Mouse (Mus musculus): ENCODE data around the gene Aimp1. TPM values are rescaled to one million over a fixed set of nuclear protein-coding genes. Genes with fewer than 3 reads are reported as not detected.
A peak's percentile ranks its signal among the peaks of the same experiment; 100 is the strongest.

The Aimp1 gene
- polyA plus RNA-seq, 1 experiment = 138 TPM

GRCm38 (mm10) chr3:132701368-132701767 is 17.2 kb upstream of the Aimp1 start:
- Histone ChIP-seq H3K27me3 (ENCODE audit: control insufficient read depth, insufficient read depth, low read length, poor library complexity, severe bottlenecking) (no peaks in the 10 kb centered on the region), H3K27ac (ENCODE audit: insufficient read depth, low read length) (no peak overlapping the region), H3K9me3 (replicated peaks; ENCODE audit: control insufficient read depth, insufficient read depth, low read length, poor library complexity, severe bottlenecking) (no peaks in the 10 kb centered on the region), H3K36me3 (ENCODE audit: control insufficient read depth, insufficient read depth, low read length, poor library complexity, severe bottlenecking) (no peaks in the 10 kb centered on the region), H3K4me1 (ENCODE audit: control insufficient read depth, insufficient read depth, low read length) (no peaks in the 10 kb centered on the region), H3K4me3 (ENCODE audit: low read depth, low read length) (no peak overlapping the region), H3K9ac (ENCODE audit: low read depth, poor library complexity, severe bottlenecking) (no peak overlapping the region)
- TF ChIP-seq POLR2A (IDR thresholded peaks at IDR 0.05; ENCODE audit: insufficient read depth, low read length) = no peak
- no peak for TF ChIP-seq CTCF (IDR thresholded peaks at IDR 0.05; ENCODE audit: low read depth, low read length)
- TF ChIP-seq EP300 (IDR thresholded peaks at IDR 0.05; ENCODE audit: insufficient read depth, low read depth, low read length) = no peak

DNA sequence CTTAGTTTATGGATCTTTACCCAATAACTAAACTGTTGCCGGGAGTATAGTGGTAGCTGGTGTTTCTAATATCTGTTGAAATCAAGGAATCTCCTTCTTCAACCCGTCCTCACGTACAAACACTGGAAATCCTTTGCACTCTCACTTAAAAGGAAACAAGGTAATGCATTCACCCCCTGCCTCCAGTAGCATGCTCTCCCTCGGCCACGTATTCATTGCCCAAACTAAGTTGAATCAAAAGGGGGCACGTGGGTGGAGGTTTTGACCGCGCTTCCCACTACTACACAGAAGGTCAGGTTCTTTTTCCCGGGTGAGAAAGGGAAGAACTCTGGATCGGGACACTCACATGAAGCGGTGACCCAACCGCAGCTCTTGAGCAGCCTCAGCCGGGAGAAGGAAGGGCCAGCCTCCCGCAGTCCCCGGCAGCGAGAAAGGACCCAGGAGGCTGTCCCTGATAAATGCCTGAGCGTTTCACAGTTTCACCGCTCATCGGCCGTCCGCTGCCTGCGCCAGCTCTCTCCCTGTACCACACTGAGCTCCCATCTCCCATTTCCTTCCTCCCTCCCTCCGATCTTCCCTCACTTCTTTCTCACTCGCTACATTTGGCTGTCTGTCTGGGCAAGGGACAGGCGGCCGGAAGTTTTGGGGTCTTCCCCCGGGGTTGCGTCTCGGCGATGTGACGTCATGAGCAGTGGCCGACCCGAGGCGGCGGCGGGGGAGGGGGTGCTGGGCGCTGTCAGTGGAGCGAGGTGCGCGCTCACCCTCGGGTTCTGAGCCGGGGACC is 531 bp downstream of the Aimp1 start, which contains the start of gene Tbck:
Gene Tbck (plus strand): TSS at position 698 of the 784 bp plus-strand sequence.
- TF ChIP-seq CTCF (IDR thresholded peaks at IDR 0.05; ENCODE audit: low read depth, low read length) (no peak), POLR2A (IDR thresholded peaks at IDR 0.05; ENCODE audit: insufficient read depth, low read length) (peak; percentile 11), EP300 (IDR thresholded peaks at IDR 0.05; ENCODE audit: insufficient read depth, low read depth, low read length) (no peak)
- peak within 1 kb of the TSS; percentile 62 for H3K27ac ChIP-seq (ENCODE audit: insufficient read depth, low read length)
- peak within 1 kb of the TSS; percentile 99 for H3K4me3 ChIP-seq (ENCODE audit: low read depth, low read length)
- H3K4me1 ChIP-seq (ENCODE audit: control insufficient read depth, insufficient read depth, low read length) = no peaks in the 10 kb centered on the region
- no peaks in the 10 kb centered on the region for H3K27me3 ChIP-seq (ENCODE audit: control insufficient read depth, insufficient read depth, low read length, poor library complexity, severe bottlenecking)
- no peaks in the 10 kb centered on the region for H3K36me3 ChIP-seq (ENCODE audit: control insufficient read depth, insufficient read depth, low read length, poor library complexity, severe bottlenecking)
- no peaks in the 10 kb centered on the region for H3K9me3 ChIP-seq (replicated peaks; ENCODE audit: control insufficient read depth, insufficient read depth, low read length, poor library complexity, severe bottlenecking)
- H3K9ac ChIP-seq (ENCODE audit: low read depth, poor library complexity, severe bottlenecking) = peak within 1 kb of the TSS; percentile 79

DNA sequence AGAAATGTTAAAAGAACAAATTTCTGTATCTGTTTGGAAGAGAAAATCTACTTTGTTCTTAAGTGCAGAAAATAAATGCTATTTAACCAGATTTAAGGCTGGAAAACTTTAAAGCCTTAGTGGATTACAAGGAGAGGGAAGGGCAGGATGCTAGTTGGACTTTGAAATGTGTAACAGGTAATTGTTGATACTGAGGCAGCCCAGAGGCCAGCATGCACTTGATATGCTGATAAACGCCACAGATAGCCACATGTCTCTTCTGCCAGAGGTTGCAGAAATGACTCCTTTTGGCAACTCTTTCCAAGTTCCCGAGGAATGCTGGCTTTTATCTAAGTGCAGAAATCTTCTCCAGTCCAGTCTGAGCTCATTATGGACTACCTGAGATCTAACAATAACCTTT is 6.7 kb downstream of the Aimp1 start:
- H3K4me1 ChIP-seq (ENCODE audit: control insufficient read depth, insufficient read depth, low read length) = no peaks in the 10 kb centered on the region
- TF ChIP-seq POLR2A (IDR thresholded peaks at IDR 0.05; ENCODE audit: insufficient read depth, low read length) (no peak), CTCF (IDR thresholded peaks at IDR 0.05; ENCODE audit: low read depth, low read length) (no peak), EP300 (IDR thresholded peaks at IDR 0.05; ENCODE audit: insufficient read depth, low read depth, low read length) (no peak)
- peaks cover 10% of the 10 kb centered on the region for H3K36me3 ChIP-seq (ENCODE audit: control insufficient read depth, insufficient read depth, low read length, poor library complexity, severe bottlenecking)
- H3K27ac ChIP-seq (ENCODE audit: insufficient read depth, low read length) = no peak overlapping the region
- no peak overlapping the region for H3K9ac ChIP-seq (ENCODE audit: low read depth, poor library complexity, severe bottlenecking)
- H3K4me3 ChIP-seq (ENCODE audit: low read depth, low read length) = no peak overlapping the region
- no peaks in the 10 kb centered on the region for H3K27me3 ChIP-seq (ENCODE audit: control insufficient read depth, insufficient read depth, low read length, poor library complexity, severe bottlenecking)
- no peaks in the 10 kb centered on the region for H3K9me3 ChIP-seq (replicated peaks; ENCODE audit: control insufficient read depth, insufficient read depth, low read length, poor library complexity, severe bottlenecking)

DNA sequence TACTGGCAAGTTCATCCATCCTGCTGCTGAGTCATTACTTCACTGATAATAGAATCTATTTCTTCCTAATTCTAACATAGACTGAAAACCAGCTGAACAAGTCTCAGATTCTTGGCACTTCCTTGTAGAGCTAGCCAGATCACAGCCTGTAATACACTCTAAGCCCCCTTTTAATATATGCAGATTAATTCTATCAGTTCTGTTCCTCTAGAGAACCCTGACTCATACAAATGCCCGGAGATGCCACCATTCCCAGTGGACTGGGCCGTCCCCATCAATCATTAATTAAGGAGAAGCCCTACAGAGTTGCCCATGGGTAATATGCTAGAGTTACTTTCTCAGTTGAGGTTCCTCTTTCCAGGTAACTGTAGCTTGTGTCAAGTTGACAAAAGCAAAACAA is 28.2 kb downstream of the Aimp1 start:
- H3K9me3 ChIP-seq (replicated peaks; ENCODE audit: control insufficient read depth, insufficient read depth, low read length, poor library complexity, severe bottlenecking) = no peaks in the 10 kb centered on the region
- H3K4me3 ChIP-seq (ENCODE audit: low read depth, low read length) = no peak overlapping the region
- no peak overlapping the region for H3K27ac ChIP-seq (ENCODE audit: insufficient read depth, low read length)
- no peaks in the 10 kb centered on the region for H3K27me3 ChIP-seq (ENCODE audit: control insufficient read depth, insufficient read depth, low read length, poor library complexity, severe bottlenecking)
- peaks cover 11% of the 10 kb centered on the region for H3K36me3 ChIP-seq (ENCODE audit: control insufficient read depth, insufficient read depth, low read length, poor library complexity, severe bottlenecking)
- H3K4me1 ChIP-seq (ENCODE audit: control insufficient read depth, insufficient read depth, low read length) = no peaks in the 10 kb centered on the region
- TF ChIP-seq EP300 (IDR thresholded peaks at IDR 0.05; ENCODE audit: insufficient read depth, low read depth, low read length) (no peak), POLR2A (IDR thresholded peaks at IDR 0.05; ENCODE audit: insufficient read depth, low read length) (no peak)
- H3K9ac ChIP-seq (ENCODE audit: low read depth, poor library complexity, severe bottlenecking) = no peak overlapping the region

- Histone ChIP-seq H3K27ac (ENCODE audit: insufficient read depth, low read length) (no peak overlapping the region), H3K4me3 (ENCODE audit: low read depth, low read length) (no peak overlapping the region), H3K27me3 (ENCODE audit: control insufficient read depth, insufficient read depth, low read length, poor library complexity, severe bottlenecking) (no peaks in the 10 kb centered on the region), H3K9me3 (replicated peaks; ENCODE audit: control insufficient read depth, insufficient read depth, low read length, poor library complexity, severe bottlenecking) (no peaks in the 10 kb centered on the region), H3K9ac (ENCODE audit: low read depth, poor library complexity, severe bottlenecking) (no peak overlapping the region), H3K36me3 (ENCODE audit: control insufficient read depth, insufficient read depth, low read length, poor library complexity, severe bottlenecking) (peaks cover 2% of the 10 kb centered on the region; the same call in 1 of the 2 replicates), H3K4me1 (ENCODE audit: control insufficient read depth, insufficient read depth, low read length) (no peaks in the 10 kb centered on the region)
- TF ChIP-seq CTCF (IDR thresholded peaks at IDR 0.05; ENCODE audit: low read depth, low read length) = no peak
- TF ChIP-seq EP300 (IDR thresholded peaks at IDR 0.05; ENCODE audit: insufficient read depth, low read depth, low read length) = no peak
- no peak for TF ChIP-seq POLR2A (IDR thresholded peaks at IDR 0.05; ENCODE audit: insufficient read depth, low read length)
Measured at GRCm38 (mm10) chr3:132653959-132654358, 30.2 kb downstream of the Aimp1 start.

- H3K4me1 ChIP-seq (ENCODE audit: control insufficient read depth, insufficient read depth, low read length) = no peaks in the 10 kb centered on the region
- TF ChIP-seq EP300 (IDR thresholded peaks at IDR 0.05; ENCODE audit: insufficient read depth, low read depth, low read length) (no peak), CTCF (IDR thresholded peaks at IDR 0.05; ENCODE audit: low read depth, low read length) (no peak), POLR2A (IDR thresholded peaks at IDR 0.05; ENCODE audit: insufficient read depth, low read length) (no peak)
- no peaks in the 10 kb centered on the region for H3K9me3 ChIP-seq (replicated peaks; ENCODE audit: control insufficient read depth, insufficient read depth, low read length, poor library complexity, severe bottlenecking)
- no peak overlapping the region for H3K27ac ChIP-seq (ENCODE audit: insufficient read depth, low read length)
- H3K9ac ChIP-seq (ENCODE audit: low read depth, poor library complexity, severe bottlenecking) = no peak overlapping the region
- H3K36me3 ChIP-seq (ENCODE audit: control insufficient read depth, insufficient read depth, low read length, poor library complexity, severe bottlenecking) = no peaks in the 10 kb centered on the region
- H3K4me3 ChIP-seq (ENCODE audit: low read depth, low read length) = no peak overlapping the region
- no peaks in the 10 kb centered on the region for H3K27me3 ChIP-seq (ENCODE audit: control insufficient read depth, insufficient read depth, low read length, poor library complexity, severe bottlenecking)
Measured at GRCm38 (mm10) chr3:132651776-132652175, 32.4 kb downstream of the Aimp1 start.
